Mouse (Mus musculus) thymus, adult 2 months (tissue): ENCODE results near the gene Dnmt3a. TPM values are rescaled to one million over a fixed set of nuclear protein-coding genes. Genes with fewer than 3 reads are reported as not detected.

ENCODE experiments used
- DNase-seq: peaks from one replicate; pipeline ENCODE4 v3.0.0; 2021
- H3K27ac ChIP-seq: fragments of 200-500 bp; 2 replicates; pipeline ENCODE4 v1.5.1; 2012; ENCODE audit warnings: low read length, control low read depth; ENCODE audit not compliant: control insufficient read depth, insufficient read depth
- H3K27me3 ChIP-seq: fragments of 200-500 bp; 2 replicates; pipeline ENCODE4 v1.6.1; 2012; ENCODE audit warnings: mild to moderate bottlenecking, low read length, moderate library complexity, mixed read lengths; ENCODE audit not compliant: control insufficient read depth, insufficient read depth
- H3K36me3 ChIP-seq: fragments of 200-500 bp; 2 replicates; pipeline ENCODE4 v1.6.1; 2012; ENCODE audit warnings: mild to moderate bottlenecking, low read length, moderate library complexity; ENCODE audit not compliant: control insufficient read depth, insufficient read depth
- H3K4me1 ChIP-seq: fragments of 200-500 bp; replicated peaks from 2 replicates; pipeline ENCODE4 v1.6.1; 2012; ENCODE audit warnings: low read length; ENCODE audit not compliant: control insufficient read depth, insufficient read depth
- H3K4me3 ChIP-seq: fragments of 200-500 bp; 2 replicates; pipeline ENCODE4 v1.5.1; 2012; ENCODE audit warnings: mild to moderate bottlenecking, low read length, control low read depth, moderate library complexity; ENCODE audit not compliant: control insufficient read depth, insufficient read depth
- CTCF ChIP-seq: fragments of 200-500 bp; IDR thresholded peaks from 2 replicates; pipeline ENCODE4 v1.5.1; 2012; ENCODE audit warnings: mild to moderate bottlenecking, control low read depth, low read length, moderate library complexity, borderline replicate concordance; ENCODE audit not compliant: control insufficient read depth, poor library complexity, insufficient read depth; ENCODE audit errors: extremely low read depth
- POLR2A ChIP-seq: fragments of 200-500 bp; IDR thresholded peaks from 2 replicates; pipeline ENCODE4 v1.6.1; 2012; ENCODE audit warnings: mild to moderate bottlenecking, low read length, control low read depth, moderate library complexity; ENCODE audit not compliant: control insufficient read depth, poor library complexity, insufficient read depth; ENCODE audit errors: extremely low read depth
- WGBS: fragments of 180-500 bp; shearing (Covaris S2); methylation state at CpG from one replicate; pipeline ENCODE4 v1.1.7; 2018; 5-methylcytosine and 5-hydroxymethylcytosine counted together
- polyA plus RNA-seq: library from polyadenylated mRNA; depleted of rRNA; stranded (reverse); fragments of >200 nt; gene quantifications from 2 replicates; pipeline ENCODE4 v1.2.3, GENCODE M21; 2012

Gene Dnmt3a
- polyA plus RNA-seq, 1 experiment: 40.9 TPM

DNA sequence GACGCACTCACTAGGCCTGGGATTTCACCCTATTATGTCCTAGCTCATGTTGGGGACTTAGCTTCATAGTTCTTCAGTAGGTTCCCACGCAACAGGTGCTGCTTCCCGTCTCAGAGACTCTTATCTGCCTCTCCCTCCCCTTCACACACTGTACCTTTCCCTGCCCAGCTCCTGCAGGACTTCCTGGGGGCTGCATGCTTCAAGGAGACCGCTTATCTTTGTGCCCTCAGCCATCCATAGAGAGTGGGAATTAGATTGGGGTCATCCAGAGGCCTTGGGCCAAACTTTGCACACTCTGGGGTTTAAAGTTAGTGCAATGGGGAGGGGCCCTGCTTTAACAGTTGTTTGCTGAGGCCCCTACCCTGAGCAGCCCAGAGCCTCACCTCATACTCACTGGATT is 21.1 kb upstream of the Dnmt3a start:
- H3K27me3 ChIP-seq: no peaks in the 10 kb centered on the region
- TF ChIP-seq POLR2A: no peak
- DNase-seq: no peak
- no peak overlapping the region for H3K4me3 ChIP-seq
- H3K27ac ChIP-seq: no peak overlapping the region
- H3K36me3 ChIP-seq: no peaks in the 10 kb centered on the region
- H3K4me1 ChIP-seq: peaks cover 18% of the 10 kb centered on the region
- WGBS: 89% methylated on average over 4 of the region's 4 CpGs

DNA sequence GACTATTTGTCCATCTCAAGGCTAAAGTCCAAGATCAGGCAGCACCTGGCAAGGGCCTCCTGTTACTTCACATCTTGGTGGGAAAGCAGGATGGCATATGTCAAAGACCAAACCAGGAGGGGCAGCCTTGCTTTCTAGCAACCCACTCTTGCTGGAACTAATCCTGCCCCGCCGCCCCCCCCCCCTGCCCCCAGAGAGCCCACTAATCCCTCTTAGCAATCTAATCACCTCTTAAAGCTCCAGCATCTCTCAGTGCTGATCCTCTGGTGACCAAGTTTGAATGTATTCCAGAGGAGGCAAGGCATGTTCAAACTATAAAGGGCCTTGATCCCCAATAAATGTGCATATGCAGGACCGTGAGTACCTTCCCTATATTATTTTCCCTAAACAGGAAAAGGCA is 18.8 kb upstream of the Dnmt3a start:
- Histone ChIP-seq H3K4me3 (no peak overlapping the region), H3K36me3 (no peaks in the 10 kb centered on the region), H3K27me3 (no peaks in the 10 kb centered on the region), H3K4me1 (peaks cover 13% of the 10 kb centered on the region), H3K27ac (no peak overlapping the region)
- DNase-seq: no peak
- WGBS: 89% methylated on average over 3 of the region's 3 CpGs
- TF ChIP-seq CTCF (no peak), POLR2A (no peak)

- WGBS: 94% methylated on average over 1 of the region's 1 CpGs
- no peak for DNase-seq
- peaks cover 13% of the 10 kb centered on the region for H3K4me1 ChIP-seq
These were observed 18.3 kb upstream of the Dnmt3a start for GRCm38 (mm10) chr12:3787541-3787940.

DNA sequence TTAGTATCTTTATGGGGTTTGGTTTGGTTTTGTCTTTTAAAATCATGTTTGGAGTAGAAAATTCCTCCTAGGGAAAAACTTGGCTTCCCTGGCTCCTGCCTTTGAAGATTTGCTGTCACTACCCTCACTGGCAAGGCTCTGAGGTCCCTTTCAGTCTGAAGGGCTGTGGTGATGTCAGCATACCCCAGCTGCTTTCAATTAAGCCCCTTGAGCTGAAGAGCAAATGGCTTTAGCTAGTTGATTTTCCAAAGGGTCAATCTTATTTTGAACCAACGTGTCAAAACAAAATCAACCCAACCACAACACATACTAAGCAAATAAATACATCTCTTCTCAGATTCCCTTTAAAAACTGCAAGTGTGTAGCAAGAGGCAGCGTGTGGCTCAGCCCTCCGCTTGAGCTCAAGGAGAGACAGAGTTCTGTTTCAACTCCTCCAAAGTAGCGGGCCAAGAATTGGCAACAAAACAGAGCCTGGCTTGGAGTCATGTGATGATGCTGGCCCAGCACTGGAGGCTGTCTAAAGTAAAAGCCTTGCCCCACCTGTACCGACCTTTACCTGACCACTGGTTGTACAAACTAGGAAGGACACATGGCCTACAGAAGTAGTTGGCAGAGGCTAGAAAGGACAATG is 17.3 kb upstream of the Dnmt3a start:
- H3K27ac ChIP-seq: no peak overlapping the region
- WGBS: 91% methylated on average over 5 of the region's 5 CpGs
- no peak overlapping the region for H3K4me3 ChIP-seq
- TF ChIP-seq CTCF: no peak
- TF ChIP-seq POLR2A: no peak
- no peaks in the 10 kb centered on the region for H3K27me3 ChIP-seq
- H3K4me1 ChIP-seq: peaks cover 13% of the 10 kb centered on the region
- no peak for DNase-seq
- H3K36me3 ChIP-seq: no peaks in the 10 kb centered on the region

More at GRCm38 (mm10) chr12:3787541-3787940, 18.3 kb upstream of the Dnmt3a start:
- no peaks in the 10 kb centered on the region for H3K36me3 ChIP-seq
- TF ChIP-seq CTCF (no peak), POLR2A (no peak)
- H3K27ac ChIP-seq: no peak overlapping the region
- H3K27me3 ChIP-seq: no peaks in the 10 kb centered on the region
- H3K4me3 ChIP-seq: no peak overlapping the region

GRCm38 (mm10) chr12:3789626-3790185 is 16.1 kb upstream of the Dnmt3a start:
- Histone ChIP-seq H3K4me1 (peaks cover 13% of the 10 kb centered on the region), H3K36me3 (no peaks in the 10 kb centered on the region), H3K4me3 (no peak overlapping the region), H3K27ac (no peak overlapping the region), H3K27me3 (no peaks in the 10 kb centered on the region)
- WGBS: 73% methylated on average over 5 of the region's 5 CpGs
- no peak for TF ChIP-seq POLR2A
- DNase-seq: no peak

DNA sequence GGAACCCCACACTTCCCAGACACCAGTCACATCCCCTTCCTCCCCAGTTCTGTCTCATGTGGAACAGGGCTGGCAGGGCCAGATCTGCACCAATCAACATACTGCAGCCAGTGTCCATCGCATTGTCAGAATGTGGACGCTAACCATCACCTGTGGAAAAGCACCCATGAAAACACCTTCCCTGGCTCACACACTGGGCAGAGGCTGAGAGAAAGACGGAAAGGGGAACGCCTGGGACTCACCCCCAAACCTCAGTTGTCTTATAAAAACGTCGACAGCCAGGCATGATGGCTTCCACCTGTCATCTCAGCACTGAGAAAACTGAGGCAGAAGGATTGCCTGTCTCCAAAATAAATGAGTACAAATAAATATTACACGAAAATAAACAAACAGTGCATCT is 14.6 kb upstream of the Dnmt3a start:
- H3K4me3 ChIP-seq: no peak overlapping the region
- no peak for TF ChIP-seq POLR2A
- TF ChIP-seq CTCF: no peak
- peaks cover 13% of the 10 kb centered on the region for H3K4me1 ChIP-seq
- WGBS: 36% methylated on average over 7 of the region's 7 CpGs
- no peaks in the 10 kb centered on the region for H3K36me3 ChIP-seq
- H3K27me3 ChIP-seq: no peaks in the 10 kb centered on the region
- no peak for DNase-seq
- H3K27ac ChIP-seq: no peak overlapping the region

DNA sequence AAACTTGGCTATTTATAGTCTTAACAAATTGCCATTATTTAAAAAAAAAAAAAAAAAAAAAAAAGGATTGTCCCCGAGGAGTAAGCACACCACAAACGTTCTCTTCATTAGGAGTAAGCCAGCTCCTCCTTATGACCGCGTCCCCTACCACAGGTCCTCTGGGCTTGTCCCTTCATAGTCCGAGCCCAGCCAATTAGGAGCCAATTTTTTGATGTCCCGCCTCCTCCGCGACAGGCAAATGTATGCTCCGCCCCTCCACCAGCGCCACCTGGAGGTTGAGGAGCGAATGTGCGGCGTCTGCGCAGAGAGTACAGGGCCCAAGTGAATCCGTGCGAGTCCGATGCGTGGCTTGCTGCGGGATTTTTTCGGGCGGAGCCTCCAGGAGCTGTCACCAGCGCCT is 14.1 kb upstream of the Dnmt3a start:
- Histone ChIP-seq H3K27me3 (no peaks in the 10 kb centered on the region), H3K36me3 (no peaks in the 10 kb centered on the region), H3K27ac (no peak overlapping the region), H3K4me1 (peaks cover 13% of the 10 kb centered on the region), H3K4me3 (no peak overlapping the region)
- WGBS: under 1% methylated on average over 22 of the region's 22 CpGs
- TF ChIP-seq CTCF (peak; percentile 93), POLR2A (no peak)
- DNase-seq: peak; percentile 93
